Mouse (Mus musculus): ENCODE data around the gene Vmn1r239-ps. TPM values are rescaled to one million over a fixed set of nuclear protein-coding genes. Genes with fewer than 3 reads are reported as not detected.

The Vmn1r239-ps gene
- not detected in 2 replicates for polyA plus RNA-seq (2015; fragmentation: Nextera tagmentation; extraction: Ambion mirVana)

DNA sequence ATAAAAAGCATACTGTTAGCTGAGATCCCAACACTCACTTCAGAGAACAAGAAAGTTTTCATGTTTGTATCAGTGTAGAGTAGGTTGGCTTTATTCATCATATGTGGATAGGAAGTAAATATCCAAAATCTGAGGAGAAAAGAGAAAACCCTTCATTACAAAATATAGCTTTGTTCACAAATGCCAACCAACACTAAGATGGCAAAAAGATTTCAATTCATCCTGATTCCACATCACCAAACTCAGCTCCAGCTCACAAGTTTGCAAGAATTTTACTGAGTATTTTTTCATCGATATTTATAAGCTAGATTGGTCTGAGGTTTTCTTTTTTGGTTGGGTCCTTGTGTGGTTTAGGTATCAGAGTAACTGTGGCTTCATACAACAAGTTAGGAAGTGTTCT is at the start of gene Vmn1r239-ps:
Gene Vmn1r239-ps, minus strand, starts transcription at position 101 of the 400 bp plus-strand sequence.

DNA sequence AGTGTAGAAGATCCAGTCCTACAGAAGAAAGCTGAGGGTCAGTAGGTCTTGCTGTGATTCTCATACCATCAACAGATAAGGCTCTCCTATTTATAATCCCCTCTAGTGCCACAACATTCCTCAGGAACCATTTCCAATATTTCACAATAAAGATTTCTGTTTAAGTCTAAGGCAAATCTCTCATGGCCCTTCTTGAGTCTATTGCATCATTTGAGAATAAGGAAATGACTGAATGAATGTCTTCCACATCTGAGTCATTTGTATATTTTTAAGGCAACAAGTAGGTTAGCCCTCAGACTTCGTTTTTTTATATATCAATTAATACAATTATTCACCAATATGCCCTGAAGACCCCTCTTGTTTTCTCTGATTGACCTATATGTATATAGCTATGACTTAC is 24.4 kb downstream of the Vmn1r239-ps start, which contains the start of gene Il13ra2:
Gene Il13ra2, minus strand, starts transcription at position 64 of the 400 bp plus-strand sequence.

Other genes with a start within 250 kb of the Vmn1r239-ps start
- gene Il13ra2, start 24.5 kb downstream of the Vmn1r239-ps start, polyA plus RNA-seq (2015; fragmentation: Nextera tagmentation; extraction: Ambion mirVana) = 2.7 and 3.8 TPM in 2 replicates
- gene Lrch2, start 100.4 kb upstream of the Vmn1r239-ps start, polyA plus RNA-seq (2015; fragmentation: Nextera tagmentation; extraction: Ambion mirVana) = 6.9 and 11.2 TPM in 2 replicates